Mouse (Mus musculus): ENCODE measurements around the gene Stk40. TPM values are rescaled to one million over a fixed set of nuclear protein-coding genes. Genes with fewer than 3 reads are reported as not detected.
"Not testable (repeated sequence)": the region's sequence is repeated elsewhere in the genome, so short reads cannot be mapped to it uniquely, and the experiment has no call there.

Stk40 gene
- polyA plus RNA-seq, 1 experiment, result 99.5 TPM

- Histone ChIP-seq H3K36me3 (replicated peaks; ENCODE audit: low read length) (no peaks in the 10 kb centered on the region), H3K27me3 (replicated peaks) (peaks cover 30% of the 10 kb centered on the region), H3K4me3 (replicated peaks) (no peak overlapping the region), H3K9me3 (peaks cover 15% of the 10 kb centered on the region), H3K4me1 (peaks cover 18% of the 10 kb centered on the region)
- TF ChIP-seq FLI1 (IDR thresholded peaks at IDR 0.05; ENCODE audit: low read length) (no peak), GATA1 (IDR thresholded peaks at IDR 0.05; ENCODE audit: borderline replicate concordance, low read length) (no peak)
Observed at GRCm38 (mm10) chr4:126079266-126079665, 24.5 kb upstream of the Stk40 start.

DNA sequence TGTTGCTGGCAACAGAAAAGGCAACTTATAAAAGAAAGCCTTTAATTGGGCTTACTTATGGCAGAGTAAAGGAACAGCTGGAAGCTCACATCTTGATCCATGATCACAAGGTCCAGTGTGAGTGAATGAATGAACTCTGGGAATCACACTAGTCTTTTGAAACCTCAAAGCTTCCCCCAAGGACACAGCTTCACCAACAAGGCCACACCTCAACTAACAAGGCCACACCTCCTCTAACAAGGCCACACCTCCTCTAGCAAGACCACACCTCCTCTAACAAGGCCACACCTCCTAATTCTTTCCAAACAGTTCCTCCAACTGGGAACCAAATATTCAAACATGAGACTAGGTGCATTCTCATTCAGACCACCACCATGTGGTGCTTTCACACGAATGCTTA, 22.2 kb upstream of the Stk40 start:
- Histone ChIP-seq H3K27me3 (replicated peaks) (peaks cover 19% of the 10 kb centered on the region), H3K4me3 (replicated peaks) (no peak overlapping the region), H3K9me3 (peaks cover 8% of the 10 kb centered on the region), H3K36me3 (replicated peaks; ENCODE audit: low read length) (no peaks in the 10 kb centered on the region), H3K4me1 (peaks cover 24% of the 10 kb centered on the region)
- no peak for TF ChIP-seq GATA1 (IDR thresholded peaks at IDR 0.05; ENCODE audit: borderline replicate concordance, low read length)
- no peak for TF ChIP-seq FLI1 (IDR thresholded peaks at IDR 0.05; ENCODE audit: low read length)

- Histone ChIP-seq H3K27me3 (replicated peaks) (peaks cover 8% of the 10 kb centered on the region), H3K4me3 (replicated peaks) (no peak overlapping the region), H3K9me3 (peaks cover 8% of the 10 kb centered on the region), H3K36me3 (replicated peaks; ENCODE audit: low read length) (no peaks in the 10 kb centered on the region), H3K4me1 (peaks cover 37% of the 10 kb centered on the region)
- TF ChIP-seq GATA1 (IDR thresholded peaks at IDR 0.05; ENCODE audit: borderline replicate concordance, low read length), result no peak
- TF ChIP-seq FLI1 (IDR thresholded peaks at IDR 0.05; ENCODE audit: low read length), result no peak
Observed at GRCm38 (mm10) chr4:126083021-126083420, 20.7 kb upstream of the Stk40 start.

- Histone ChIP-seq H3K4me1 (peaks cover 40% of the 10 kb centered on the region), H3K27me3 (replicated peaks) (peaks cover 2% of the 10 kb centered on the region), H3K9me3 (peaks cover 8% of the 10 kb centered on the region), H3K36me3 (replicated peaks; ENCODE audit: low read length) (no peaks in the 10 kb centered on the region), H3K4me3 (replicated peaks) (no peak overlapping the region)
- TF ChIP-seq GATA1 (IDR thresholded peaks at IDR 0.05; ENCODE audit: borderline replicate concordance, low read length) (no peak), FLI1 (IDR thresholded peaks at IDR 0.05; ENCODE audit: low read length) (no peak)
Observed at GRCm38 (mm10) chr4:126084382-126084781, 19.4 kb upstream of the Stk40 start.

GRCm38 (mm10) chr4:126085996-126086576, 17.7 kb upstream of the Stk40 start:
- no peaks in the 10 kb centered on the region for H3K27me3 ChIP-seq (replicated peaks)
- H3K9me3 ChIP-seq, result peaks cover 8% of the 10 kb centered on the region
- H3K4me3 ChIP-seq (replicated peaks), result no peak overlapping the region
- no peaks in the 10 kb centered on the region for H3K36me3 ChIP-seq (replicated peaks; ENCODE audit: low read length)
- TF ChIP-seq GATA1 (IDR thresholded peaks at IDR 0.05; ENCODE audit: borderline replicate concordance, low read length) (no peak), FLI1 (IDR thresholded peaks at IDR 0.05; ENCODE audit: low read length) (no peak)
- peaks cover 48% of the 10 kb centered on the region for H3K4me1 ChIP-seq

DNA sequence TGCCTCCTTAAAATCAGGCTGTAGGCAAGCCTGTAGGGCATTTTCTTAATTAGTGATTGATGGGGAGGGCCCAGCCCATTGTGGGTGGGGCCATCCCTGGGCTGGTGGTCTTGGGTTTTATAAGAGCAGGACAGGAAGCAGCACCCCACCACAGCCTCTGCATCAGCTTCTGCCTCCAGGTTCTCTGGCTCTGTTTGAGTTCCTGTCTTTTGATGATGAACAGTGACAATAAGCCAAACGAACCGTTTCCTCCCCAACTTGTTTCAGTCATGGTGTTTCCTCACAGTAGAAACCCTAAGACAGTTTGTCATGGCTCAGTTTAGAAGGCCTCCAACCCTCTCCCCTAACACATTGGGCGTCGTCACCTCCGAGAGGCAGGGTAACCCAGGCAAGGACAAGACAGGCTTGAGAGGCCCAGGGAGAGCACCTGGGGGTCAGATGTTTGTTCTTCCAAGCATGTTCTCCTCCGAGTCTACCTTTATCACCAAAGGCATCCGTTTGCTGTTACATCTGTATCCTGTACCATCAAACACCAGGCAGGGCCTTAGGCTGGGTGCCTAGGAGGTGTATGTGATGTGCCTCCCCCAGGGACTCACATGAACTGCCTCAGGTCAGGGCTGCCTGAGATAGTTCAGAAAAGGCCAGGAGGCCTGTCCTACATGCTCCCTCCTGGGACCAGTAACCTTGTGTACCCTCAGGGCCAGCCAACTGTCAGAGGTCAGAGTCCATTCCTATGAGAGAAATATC, 13.5 kb upstream of the Stk40 start:
- H3K27me3 ChIP-seq (replicated peaks), result no peaks in the 10 kb centered on the region
- H3K4me3 ChIP-seq (replicated peaks), result no peak overlapping the region
- H3K4me1 ChIP-seq, result peaks cover 52% of the 10 kb centered on the region
- H3K9me3 ChIP-seq, result no peaks in the 10 kb centered on the region
- TF ChIP-seq GATA1 (IDR thresholded peaks at IDR 0.05; ENCODE audit: borderline replicate concordance, low read length), result no peak
- no peak for TF ChIP-seq FLI1 (IDR thresholded peaks at IDR 0.05; ENCODE audit: low read length)
- H3K36me3 ChIP-seq (replicated peaks; ENCODE audit: low read length), result no peaks in the 10 kb centered on the region

DNA sequence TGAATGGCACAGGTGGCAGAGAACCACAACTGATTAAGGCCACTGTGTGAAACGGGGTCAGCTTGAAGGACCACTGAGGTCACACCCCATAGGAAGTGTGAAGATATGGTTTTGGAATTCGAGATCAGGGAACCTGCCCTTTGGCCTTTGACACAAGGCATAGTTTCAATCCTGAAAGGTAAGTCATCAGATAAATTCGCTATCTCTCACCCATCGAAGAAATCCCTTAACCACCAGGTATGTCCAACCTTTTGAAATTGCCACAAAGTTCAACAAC, 13.0 kb upstream of the Stk40 start:
- peaks cover 51% of the 10 kb centered on the region for H3K4me1 ChIP-seq
- no peak overlapping the region for H3K4me3 ChIP-seq (replicated peaks)
- H3K9me3 ChIP-seq, result no peaks in the 10 kb centered on the region
- no peaks in the 10 kb centered on the region for H3K36me3 ChIP-seq (replicated peaks; ENCODE audit: low read length)
- H3K27me3 ChIP-seq (replicated peaks), result no peaks in the 10 kb centered on the region
- TF ChIP-seq FLI1 (IDR thresholded peaks at IDR 0.05; ENCODE audit: low read length) (no peak), GATA1 (IDR thresholded peaks at IDR 0.05; ENCODE audit: borderline replicate concordance, low read length) (no peak)

- H3K4me3 ChIP-seq (replicated peaks), result no peak overlapping the region
- H3K27me3 ChIP-seq (replicated peaks), result no peaks in the 10 kb centered on the region
- no peaks in the 10 kb centered on the region for H3K9me3 ChIP-seq
- no peaks in the 10 kb centered on the region for H3K36me3 ChIP-seq (replicated peaks; ENCODE audit: low read length)
- TF ChIP-seq FLI1 (IDR thresholded peaks at IDR 0.05; ENCODE audit: low read length) (no peak), GATA1 (IDR thresholded peaks at IDR 0.05; ENCODE audit: borderline replicate concordance, low read length) (no peak)
- peaks cover 44% of the 10 kb centered on the region for H3K4me1 ChIP-seq
Observed at GRCm38 (mm10) chr4:126091873-126092272, 11.9 kb upstream of the Stk40 start.

DNA sequence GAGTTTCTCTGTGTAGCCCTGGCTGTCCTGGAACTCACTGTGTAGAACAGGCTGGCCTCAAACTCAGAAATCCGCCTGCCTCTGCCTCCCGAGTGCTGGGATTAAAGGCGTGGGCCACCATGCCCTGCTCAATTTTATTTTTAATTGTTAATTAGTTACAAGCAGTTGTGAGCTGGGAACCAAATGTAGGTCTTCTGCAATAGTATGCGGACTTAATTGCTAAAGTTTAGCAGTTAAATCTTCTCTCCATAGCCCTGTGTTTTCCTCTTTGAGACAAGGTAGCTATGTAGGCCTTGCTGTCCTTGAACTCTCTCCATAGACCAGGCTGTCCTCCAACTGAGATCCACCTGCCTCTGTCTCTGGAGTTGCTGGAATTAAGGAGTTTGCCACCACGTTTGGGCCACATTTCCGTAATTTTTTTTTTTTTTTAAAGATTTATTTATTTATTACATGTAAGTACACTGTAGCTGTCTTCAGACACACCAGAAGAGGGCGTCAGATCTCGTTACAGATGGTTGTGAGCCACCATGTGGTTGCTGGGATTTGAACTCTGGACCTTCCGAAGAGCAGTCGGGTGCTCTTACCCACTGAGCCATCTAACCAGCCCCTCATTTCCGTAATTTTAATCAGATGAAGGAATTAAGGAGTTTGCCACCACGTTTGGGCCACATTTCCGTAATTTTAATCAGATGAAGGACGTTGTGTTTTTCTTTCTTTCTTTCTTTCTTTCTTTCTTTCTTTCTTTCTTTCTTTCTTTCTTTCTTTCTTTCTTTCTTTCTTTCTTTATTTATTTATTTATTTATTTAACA, 7.9 kb upstream of the Stk40 start:
- Histone ChIP-seq H3K4me1 (peaks cover 62% of the 10 kb centered on the region), H3K36me3 (replicated peaks; ENCODE audit: low read length) (peaks cover 33% of the 10 kb centered on the region), H3K4me3 (replicated peaks) (peak overlapping the region; percentile 97)
- not testable (repeated sequence) for H3K9me3 ChIP-seq; H3K27me3 ChIP-seq (replicated peaks)

- peaks cover 66% of the 10 kb centered on the region for H3K4me1 ChIP-seq
- peak within 1 kb of the TSS; percentile 97 for H3K4me3 ChIP-seq (replicated peaks)
- H3K36me3 ChIP-seq (replicated peaks; ENCODE audit: low read length), result peaks cover 38% of the 10 kb centered on the region
- TF ChIP-seq FLI1 (IDR thresholded peaks at IDR 0.05; ENCODE audit: low read length), result no peak
- TF ChIP-seq GATA1 (IDR thresholded peaks at IDR 0.05; ENCODE audit: borderline replicate concordance, low read length), result no peak
- no peaks in the 10 kb centered on the region for H3K9me3 ChIP-seq
- H3K27me3 ChIP-seq (replicated peaks), result no peaks in the 10 kb centered on the region
Observed at GRCm38 (mm10) chr4:126096464-126097111, 7.2 kb upstream of the Stk40 start, which contains the start of gene Lsm10. Lsm10 (plus strand) TSS chr4:126096623.
